Mouse (Mus musculus) intestine, postnatal 0 days (tissue): ENCODE results near the gene Tcta. TPM values are rescaled to one million over a fixed set of nuclear protein-coding genes. Genes with fewer than 3 reads are reported as not detected.
"Not testable (repeated sequence)": the region's sequence is repeated elsewhere in the genome, so short reads cannot be mapped to it uniquely, and the experiment has no call there.

Source experiments
- ATAC-seq: fragments of 200-750 bp; cut with Nextera tagmentation; 2 replicates; pipeline ENCODE4 v1.8.0; 2017; ENCODE audit warnings: mild to moderate bottlenecking, moderate TSS enrichment, moderate library complexity
- H3K27ac ChIP-seq: fragments of 300-500 bp; sonication (generic); 2 replicates; pipeline ENCODE4 v1.5.1; 2014; ENCODE audit warnings: mild to moderate bottlenecking, low read depth, low read length, moderate library complexity
- H3K27me3 ChIP-seq: fragments of 300-500 bp; sonication (generic); replicated peaks from 2 replicates; pipeline ENCODE4 v1.6.1; 2014; ENCODE audit warnings: low read length, mixed read lengths; ENCODE audit not compliant: control insufficient read depth, insufficient read depth
- H3K36me3 ChIP-seq: fragments of 300-500 bp; sonication (generic); 2 replicates; pipeline ENCODE4 v1.6.1; 2014; ENCODE audit warnings: mild to moderate bottlenecking, moderate library complexity; ENCODE audit not compliant: control insufficient read depth, insufficient read depth
- H3K4me1 ChIP-seq: fragments of 300-500 bp; sonication (generic); replicated peaks from 2 replicates; pipeline ENCODE4 v1.6.1; 2014; ENCODE audit warnings: antibody characterized with exemption, low read length, mixed read lengths; ENCODE audit not compliant: control insufficient read depth, insufficient read depth
- H3K4me2 ChIP-seq: fragments of 300-500 bp; sonication (generic); replicated peaks from 2 replicates; pipeline ENCODE4 v1.6.1; 2014; ENCODE audit warnings: low read depth, mild to moderate bottlenecking, moderate library complexity
- H3K4me3 ChIP-seq: fragments of 300-500 bp; sonication (generic); 2 replicates; pipeline ENCODE4 v1.5.1; 2014; ENCODE audit warnings: low read depth, low read length
- H3K9ac ChIP-seq: fragments of 300-500 bp; sonication (generic); 2 replicates; pipeline ENCODE4 v1.6.1; 2014; ENCODE audit warnings: mild to moderate bottlenecking, low read depth, low read length
- H3K9me3 ChIP-seq: fragments of 300-500 bp; sonication (generic); 2 replicates; pipeline ENCODE4 v1.6.1; 2016; ENCODE audit warnings: mixed run types; ENCODE audit not compliant: control insufficient read depth
- CTCF ChIP-seq: sonication (generic); IDR thresholded peaks from 2 replicates; pipeline ENCODE4 v1.5.1; 2016; ENCODE audit warnings: low read depth, mild to moderate bottlenecking, control low read depth, antibody characterized with exemption, moderate library complexity
- WGBS: fragments of 180-500 bp; shearing (Covaris S2); extraction: QIAGEN DNeasy Blood & Tissue Kit; methylation state at CpG from one replicate; pipeline ENCODE4 v1.1.7; 2014; 5-methylcytosine and 5-hydroxymethylcytosine counted together
- polyA plus RNA-seq: library from polyadenylated mRNA; unstranded; fragments of >200 nt; fragmentation: Nextera tagmentation; extraction: Ambion mirVana; gene quantifications from 2 replicates; pipeline ENCODE4 v1.2.1, GENCODE M21; 2015

The Tcta gene
- polyA plus RNA-seq, 1 experiment from 2014 or later, result 50.4 TPM

DNA sequence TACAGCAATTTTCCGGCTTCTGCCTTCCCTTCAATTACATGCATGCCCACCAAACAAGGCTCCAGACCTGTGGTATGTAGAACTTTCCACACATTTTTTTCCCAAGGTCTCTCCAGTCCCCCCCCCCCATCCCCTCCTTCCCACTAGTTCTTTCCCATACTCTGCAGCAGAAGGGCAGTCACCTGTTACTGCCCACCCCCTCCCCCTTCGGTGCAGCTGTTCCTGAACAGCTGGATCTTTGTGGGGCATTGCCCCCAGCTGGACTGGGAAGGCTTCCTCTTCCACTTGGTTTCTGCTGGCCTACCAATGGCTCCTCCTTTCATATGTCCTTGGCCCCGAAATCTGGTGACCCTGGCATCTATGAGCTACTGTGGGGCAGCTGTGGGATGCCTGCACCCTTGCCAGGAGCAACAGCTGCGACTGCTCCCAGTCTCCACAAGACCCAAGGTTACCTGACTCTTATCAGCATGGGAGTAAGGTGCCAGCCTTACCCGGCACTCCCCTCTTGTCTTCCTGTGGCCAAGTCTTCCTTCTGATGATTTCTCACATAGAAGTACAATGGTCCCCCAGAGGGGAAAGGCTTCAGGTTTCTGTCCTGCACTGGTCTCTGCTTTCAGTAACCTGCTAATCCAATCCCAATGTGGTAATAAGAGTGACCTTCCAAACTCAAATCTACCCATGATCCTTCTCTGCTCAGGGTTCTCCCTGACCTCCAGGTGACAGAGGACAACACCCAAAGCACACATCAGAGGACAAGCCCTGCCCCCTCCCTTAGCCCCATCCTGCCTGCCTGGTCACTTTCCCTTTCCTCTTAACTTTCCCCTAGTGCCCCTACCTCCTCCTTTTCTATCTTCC, 31.3 kb downstream of the Tcta start:
- Histone ChIP-seq H3K9me3 (no peaks in the 10 kb centered on the region), H3K36me3 (no peaks in the 10 kb centered on the region), H3K4me3 (no peak overlapping the region), H3K27me3 (no peaks in the 10 kb centered on the region), H3K27ac (no peak overlapping the region), H3K9ac (no peak overlapping the region), H3K4me2 (no peak overlapping the region), H3K4me1 (0 out of 2 replicates have a peak, but pooled peaks cover 5% of the 10 kb centered on the region)
- peak; percentile 35 for ATAC-seq
- TF ChIP-seq CTCF, result no peak
- 64% methylated on average over 5 of the region's 5 CpGs for WGBS

DNA sequence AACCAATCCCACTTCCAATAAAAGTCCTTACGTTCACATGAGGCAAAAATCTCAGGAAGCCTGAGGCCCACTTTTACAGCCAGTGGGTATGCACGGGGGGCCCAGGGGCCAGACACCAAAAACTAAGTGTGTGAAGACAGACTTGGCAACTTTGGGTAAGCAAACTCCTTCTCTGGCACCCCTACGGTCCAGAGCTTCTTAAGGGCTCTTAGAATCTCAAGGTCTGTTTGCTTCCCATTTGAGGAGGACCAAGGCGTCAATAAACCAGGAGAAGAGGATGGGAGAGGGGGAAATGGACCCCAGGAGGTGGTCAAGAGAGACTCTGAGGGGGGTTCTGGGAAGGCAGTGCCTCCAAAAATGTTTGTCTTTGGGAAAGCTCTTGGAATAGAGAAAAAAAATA, 32.5 kb downstream of the Tcta start:
- Histone ChIP-seq H3K9me3 (no peaks in the 10 kb centered on the region), H3K27me3 (no peaks in the 10 kb centered on the region), H3K27ac (no peak overlapping the region), H3K9ac (no peak overlapping the region), H3K36me3 (no peaks in the 10 kb centered on the region), H3K4me2 (no peak overlapping the region), H3K4me1 (peaks cover 5% of the 10 kb centered on the region; the same call in 1 of the 2 replicates), H3K4me3 (no peak overlapping the region)
- 86% methylated on average over 4 of the region's 4 CpGs for WGBS
- no peak for TF ChIP-seq CTCF
- no peak for ATAC-seq

DNA sequence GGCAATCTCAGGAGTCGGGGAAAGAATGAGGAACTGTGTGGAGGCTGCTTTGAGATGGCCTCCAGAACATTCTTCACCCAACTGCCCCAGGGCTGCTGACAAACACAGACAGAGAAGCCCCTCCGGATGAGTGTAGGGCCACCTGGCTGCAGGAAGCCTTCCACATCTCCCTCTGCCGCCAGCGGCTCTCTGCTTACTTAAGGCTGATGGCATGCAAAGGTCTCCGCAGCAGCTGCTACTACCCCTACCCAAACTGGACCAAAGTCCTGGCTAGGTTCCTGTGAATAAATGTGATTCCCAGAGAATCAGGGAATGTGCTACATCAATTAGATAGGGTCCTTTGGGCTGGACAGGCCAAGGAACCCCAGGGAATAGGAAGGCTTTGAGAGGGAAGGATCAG, 33.3 kb downstream of the Tcta start:
- Histone ChIP-seq H3K9ac (no peak overlapping the region), H3K4me3 (no peak overlapping the region), H3K27me3 (no peaks in the 10 kb centered on the region), H3K9me3 (no peaks in the 10 kb centered on the region), H3K27ac (no peak overlapping the region), H3K4me1 (peaks cover 5% of the 10 kb centered on the region; the same call in 1 of the 2 replicates), H3K4me2 (no peak overlapping the region), H3K36me3 (no peaks in the 10 kb centered on the region)
- no peak for TF ChIP-seq CTCF
- no peak for ATAC-seq
- 52% methylated on average over 5 of the region's 5 CpGs for WGBS

DNA sequence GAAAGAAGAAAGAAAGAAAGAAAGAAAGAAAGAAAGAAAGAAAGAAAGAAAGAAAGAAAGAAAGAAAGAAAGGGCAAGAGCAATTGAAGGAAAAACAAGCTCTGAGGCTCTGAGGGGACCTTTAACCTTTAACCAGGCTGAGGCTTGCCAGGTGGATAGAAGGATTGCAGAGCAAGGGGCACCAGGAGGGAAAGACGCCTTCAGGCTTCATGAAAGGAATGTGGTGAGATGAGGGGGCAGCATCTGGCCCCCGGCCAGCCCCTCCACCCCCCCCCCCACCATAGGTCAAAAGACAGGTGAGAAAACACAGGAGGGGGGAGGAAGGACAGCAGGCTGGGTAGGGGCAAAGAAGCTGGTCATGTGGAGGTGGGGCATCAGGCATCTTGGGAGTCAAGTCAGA, 34.0 kb downstream of the Tcta start:
- TF ChIP-seq CTCF, result no peak
- Histone ChIP-seq H3K27me3 (no peaks in the 10 kb centered on the region), H3K4me1 (peaks cover 5% of the 10 kb centered on the region; the same call in 1 of the 2 replicates), H3K4me2 (no peak overlapping the region), H3K4me3 (no peak overlapping the region), H3K27ac (no peak overlapping the region), H3K9ac (no peak overlapping the region), H3K9me3 (no peaks in the 10 kb centered on the region), H3K36me3 (no peaks in the 10 kb centered on the region)
- ATAC-seq, result no peak
- WGBS, result 14% methylated on average over 2 of the region's 2 CpGs

DNA sequence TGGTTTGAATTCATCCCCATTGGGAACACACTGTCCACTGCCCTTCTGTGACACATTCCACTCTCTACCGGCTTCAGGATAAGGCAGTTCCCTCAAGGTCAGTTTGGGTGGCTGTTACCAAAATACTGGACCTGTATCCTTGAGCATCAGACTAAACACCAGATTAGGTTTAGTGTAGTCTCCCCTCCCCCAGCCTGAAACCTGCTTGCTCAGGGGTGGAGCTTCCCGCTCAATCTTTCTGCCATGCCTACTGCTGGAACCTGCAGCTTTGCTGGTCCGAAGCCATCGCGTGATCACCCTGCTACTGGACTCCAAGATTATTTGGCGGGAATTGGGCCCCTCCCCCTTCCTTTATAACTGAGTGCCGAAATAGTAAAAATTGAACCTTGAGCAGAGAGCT, 37.3 kb downstream of the Tcta start:
- not testable (repeated sequence) for H3K9ac ChIP-seq, H3K9me3 ChIP-seq, ATAC-seq, H3K36me3 ChIP-seq, H3K4me2 ChIP-seq, H3K27ac ChIP-seq, H3K4me3 ChIP-seq, H3K27me3 ChIP-seq
- H3K4me1 ChIP-seq, result peaks cover 13% of the 10 kb centered on the region; the same call in 1 of the 2 replicates
- 49% methylated on average over 6 of the region's 7 CpGs for WGBS

DNA sequence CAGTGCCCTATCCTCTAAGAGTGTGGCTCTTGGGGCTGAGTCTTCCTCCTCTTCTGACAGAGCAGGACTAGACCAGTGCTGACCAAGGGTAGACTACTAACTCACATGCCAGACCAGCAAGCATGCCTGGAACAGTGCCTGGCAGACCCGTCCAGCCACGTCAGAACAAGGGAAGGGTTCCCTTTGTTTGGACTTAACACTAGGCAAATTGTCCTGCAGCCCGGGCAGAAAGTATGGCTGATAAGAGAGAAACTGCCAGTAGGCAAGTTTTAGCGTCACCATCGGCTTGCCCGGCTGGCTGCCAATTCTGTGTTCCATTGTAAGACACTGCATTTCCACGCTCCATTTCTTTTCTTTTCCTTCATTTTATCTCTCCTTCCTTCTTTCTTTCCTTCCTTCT, 38.3 kb downstream of the Tcta start:
- Histone ChIP-seq H3K36me3 (no peaks in the 10 kb centered on the region), H3K27ac (no peak overlapping the region), H3K27me3 (no peaks in the 10 kb centered on the region), H3K4me3 (no peak overlapping the region), H3K4me2 (no peak overlapping the region), H3K9ac (no peak overlapping the region), H3K4me1 (peaks cover 13% of the 10 kb centered on the region; the same call in 1 of the 2 replicates), H3K9me3 (no peaks in the 10 kb centered on the region)
- ATAC-seq, result no peak
- 61% methylated on average over 7 of the region's 7 CpGs for WGBS
- no peak for TF ChIP-seq CTCF
